Mouse (Mus musculus): ENCODE data around the gene Olfr829. TPM values are rescaled to one million over a fixed set of nuclear protein-coding genes. Genes with fewer than 3 reads are reported as not detected.
"Not testable (repeated sequence)": the region's sequence is repeated elsewhere in the genome, so short reads cannot be mapped to it uniquely, and the experiment has no call there.

The Olfr829 gene
- not detected in 2 replicates for polyA plus RNA-seq (2014; fragmentation: Nextera tagmentation; extraction: Ambion mirVana)

DNA sequence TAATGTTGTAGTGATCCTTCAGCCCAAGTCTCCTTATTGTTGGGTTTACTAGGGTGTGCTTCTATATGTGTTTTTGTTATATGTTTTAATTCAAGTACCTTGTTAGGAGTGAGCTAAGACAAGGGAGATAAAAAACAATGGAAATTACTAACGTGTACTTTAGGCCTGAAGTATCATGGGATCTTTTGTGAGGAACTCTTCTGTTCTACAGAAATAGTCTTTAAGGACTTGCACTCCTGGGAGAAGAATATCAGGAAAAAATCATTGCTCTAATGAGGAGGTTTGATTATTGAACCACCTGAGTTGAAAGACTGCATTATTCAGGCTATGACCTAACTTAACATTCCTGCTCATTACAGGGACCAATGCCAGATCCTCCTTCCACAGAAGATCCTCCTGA is at the start of gene Olfr829:
Gene Olfr829, plus strand, starts transcription at position 301 of the 400 bp plus-strand sequence.
- Histone ChIP-seq H3K27me3 (ENCODE audit: control insufficient read depth, insufficient read depth, low read length) (no peaks in the 10 kb centered on the region), H3K36me3 (ENCODE audit: control insufficient read depth, insufficient read depth, low read length) (no peaks in the 10 kb centered on the region), H3K9ac (replicated peaks; ENCODE audit: low read length) (no peak within 1 kb of the TSS), H3K27ac (replicated peaks; ENCODE audit: low read depth, low read length) (no peak within 1 kb of the TSS), H3K4me3 (replicated peaks; ENCODE audit: low read depth, low read length) (no peak within 1 kb of the TSS), H3K9me3 (ENCODE audit: control insufficient read depth, low read length) (0 out of 2 replicates have a peak, but pooled peaks cover 4% of the 10 kb centered on the region), H3K4me1 (ENCODE audit: control insufficient read depth, insufficient read depth, low read length) (no peaks in the 10 kb centered on the region), H3K4me2 (ENCODE audit: low read length) (no peak within 1 kb of the TSS)
- DNase-seq, result no peak
- 51% methylated on average over 1 of the region's 1 CpGs for WGBS
- ATAC-seq (ENCODE audit: low FRiP score, low TSS enrichment), result no peak

DNA sequence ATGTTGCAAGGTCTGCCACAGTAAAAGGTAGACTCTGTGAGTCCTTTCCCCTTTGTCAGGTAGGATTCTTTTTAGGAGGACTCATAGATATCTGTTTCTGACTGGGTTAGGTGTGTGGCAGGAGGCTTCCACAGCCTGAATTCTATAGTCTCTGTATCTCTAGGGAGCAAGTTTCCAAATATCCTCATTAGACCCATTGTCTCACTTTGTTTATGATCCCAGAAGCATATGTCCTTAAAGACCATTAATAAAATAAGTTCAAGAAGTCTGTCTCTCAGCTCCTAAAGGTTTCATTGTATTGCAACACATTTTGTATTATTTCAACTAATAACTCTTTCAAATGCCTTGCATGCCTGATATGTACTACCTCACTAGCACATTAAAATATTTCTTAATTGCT is 35.3 kb upstream of the Olfr829 start, which contains the start of gene Olfr828:
Gene Olfr828, minus strand, starts transcription at position 101 of the 400 bp plus-strand sequence.
- Histone ChIP-seq H3K27ac (replicated peaks; ENCODE audit: low read depth, low read length) (no peak within 1 kb of the TSS), H3K27me3 (ENCODE audit: control insufficient read depth, insufficient read depth, low read length) (no peaks in the 10 kb centered on the region), H3K4me2 (ENCODE audit: low read length) (no peak within 1 kb of the TSS), H3K9me3 (ENCODE audit: control insufficient read depth, low read length) (no peaks in the 10 kb centered on the region), H3K9ac (replicated peaks; ENCODE audit: low read length) (no peak within 1 kb of the TSS), H3K4me3 (replicated peaks; ENCODE audit: low read depth, low read length) (no peak within 1 kb of the TSS), H3K4me1 (ENCODE audit: control insufficient read depth, insufficient read depth, low read length) (no peaks in the 10 kb centered on the region), H3K36me3 (ENCODE audit: control insufficient read depth, insufficient read depth, low read length) (no peaks in the 10 kb centered on the region)
- ATAC-seq (ENCODE audit: low FRiP score, low TSS enrichment), result no peak
- no peak for DNase-seq

DNA sequence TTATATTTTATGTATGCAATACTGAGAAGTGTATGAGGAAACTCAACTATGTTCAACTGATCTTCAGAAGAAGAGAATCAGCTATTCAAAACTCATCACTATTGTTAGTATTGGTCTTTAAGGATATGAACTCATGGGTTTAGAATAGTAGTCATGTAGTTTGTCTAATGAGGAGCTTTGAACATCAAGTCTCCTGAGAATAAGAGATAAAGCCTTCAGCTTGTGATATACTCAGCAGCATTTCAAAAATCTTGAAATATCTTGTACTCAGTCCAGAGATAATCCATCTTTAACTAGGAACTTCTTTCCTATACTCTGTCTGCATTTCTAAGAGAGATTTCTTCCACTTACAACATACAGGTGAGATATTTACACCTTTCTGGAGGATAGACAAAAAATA is 19.7 kb downstream of the Olfr829 start, which contains the start of gene Olfr830:
Gene Olfr830, plus strand, starts transcription at position 301 of the 400 bp plus-strand sequence.
- DNase-seq (no peak), ATAC-seq (ENCODE audit: low FRiP score, low TSS enrichment) (no peak)
- Histone ChIP-seq H3K4me2 (ENCODE audit: low read length) (no peak within 1 kb of the TSS), H3K36me3 (ENCODE audit: control insufficient read depth, insufficient read depth, low read length) (no peaks in the 10 kb centered on the region), H3K4me1 (ENCODE audit: control insufficient read depth, insufficient read depth, low read length) (no peaks in the 10 kb centered on the region), H3K27ac (replicated peaks; ENCODE audit: low read depth, low read length) (no peak within 1 kb of the TSS), H3K4me3 (replicated peaks; ENCODE audit: low read depth, low read length) (no peak within 1 kb of the TSS), H3K9ac (replicated peaks; ENCODE audit: low read length) (no peak within 1 kb of the TSS), H3K27me3 (ENCODE audit: control insufficient read depth, insufficient read depth, low read length) (no peaks in the 10 kb centered on the region), H3K9me3 (ENCODE audit: control insufficient read depth, low read length) (no peaks in the 10 kb centered on the region)

DNA sequence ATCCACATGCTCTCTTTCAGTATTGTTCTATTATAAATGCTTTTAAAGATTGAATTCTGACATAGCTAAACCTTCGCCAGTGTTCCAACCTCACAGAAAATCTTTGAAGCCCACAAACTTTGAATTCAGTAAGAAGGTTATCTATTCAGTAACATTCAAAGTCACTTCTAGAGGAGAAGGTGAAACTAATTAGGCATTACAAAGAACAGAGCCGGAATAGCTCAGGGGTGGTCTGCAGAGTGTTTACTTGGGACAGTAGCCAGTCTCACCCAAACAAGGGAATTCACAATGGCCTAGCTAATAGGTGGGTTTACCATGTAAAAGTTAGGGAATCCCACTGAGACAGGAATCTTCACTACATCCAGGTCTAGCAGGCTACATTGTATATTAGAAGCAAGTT is 53.0 kb downstream of the Olfr829 start:
- H3K9ac ChIP-seq (replicated peaks; ENCODE audit: low read length); H3K27me3 ChIP-seq (ENCODE audit: control insufficient read depth, insufficient read depth, low read length); H3K4me1 ChIP-seq (ENCODE audit: control insufficient read depth, insufficient read depth, low read length); ATAC-seq (ENCODE audit: low FRiP score, low TSS enrichment); H3K9me3 ChIP-seq (ENCODE audit: control insufficient read depth, low read length); H3K36me3 ChIP-seq (ENCODE audit: control insufficient read depth, insufficient read depth, low read length); H3K4me2 ChIP-seq (ENCODE audit: low read length); H3K4me3 ChIP-seq (replicated peaks; ENCODE audit: low read depth, low read length); H3K27ac ChIP-seq (replicated peaks; ENCODE audit: low read depth, low read length); DNase-seq: not testable (repeated sequence)
- 75% methylated on average over 2 of the region's 2 CpGs for WGBS

Other genes with a start within 250 kb of the Olfr829 start
- not detected in 2 replicates for gene Muc16, start 180.4 kb upstream of the Olfr829 start, polyA plus RNA-seq (2014; fragmentation: Nextera tagmentation; extraction: Ambion mirVana)
- not detected in 2 replicates for gene Olfr24, start 90.9 kb upstream of the Olfr829 start, polyA plus RNA-seq (2014; fragmentation: Nextera tagmentation; extraction: Ambion mirVana)
- gene Olfr828, start 35.4 kb upstream of the Olfr829 start, polyA plus RNA-seq (2014; fragmentation: Nextera tagmentation; extraction: Ambion mirVana), result not detected in 2 replicates
- gene Olfr830, start 19.8 kb downstream of the Olfr829 start, polyA plus RNA-seq (2014; fragmentation: Nextera tagmentation; extraction: Ambion mirVana), result not detected in 2 replicates
- not detected in 2 replicates for gene Olfr832, start 82.2 kb downstream of the Olfr829 start, polyA plus RNA-seq (2014; fragmentation: Nextera tagmentation; extraction: Ambion mirVana)
- not detected in 2 replicates for gene Olfr834, start 133.1 kb downstream of the Olfr829 start, polyA plus RNA-seq (2014; fragmentation: Nextera tagmentation; extraction: Ambion mirVana)
- not detected in 2 replicates for gene Olfr835, start 177.8 kb downstream of the Olfr829 start, polyA plus RNA-seq (2014; fragmentation: Nextera tagmentation; extraction: Ambion mirVana)

All from midbrain, embryonic 14.5 days (tissue).